Mouse (Mus musculus): ENCODE data around the gene Rfc2.

Gene Rfc2

DNA sequence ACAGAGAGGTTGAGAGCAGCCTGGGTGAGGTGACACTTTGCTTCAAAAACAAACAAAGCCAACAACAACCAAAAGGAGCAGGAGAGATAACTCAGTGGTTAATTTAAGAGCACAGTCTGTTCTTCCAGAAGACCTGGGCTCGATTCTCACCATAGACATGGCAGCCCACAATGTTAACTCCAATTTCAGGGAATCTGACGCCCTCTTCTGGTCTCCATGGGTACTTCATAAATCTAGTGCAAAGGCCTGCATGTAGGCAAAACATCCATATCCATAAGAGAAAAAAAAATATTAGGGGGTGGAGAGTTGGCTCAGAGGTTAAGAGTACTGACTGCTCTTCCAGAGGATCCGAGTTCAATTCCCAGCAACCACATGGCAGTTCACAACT lies 35.9 kb upstream of the Rfc2 start:
- H3K4me1 ChIP-seq (replicated peaks; ENCODE audit: low read depth, low read length) = peaks cover 65% of the 10 kb centered on the region
- no peaks in the 10 kb centered on the region for H3K36me3 ChIP-seq (ENCODE audit: insufficient read depth, low read length)
- no peaks in the 10 kb centered on the region for H3K9me3 ChIP-seq (ENCODE audit: low read length)
- no peak overlapping the region for H3K4me3 ChIP-seq (replicated peaks; ENCODE audit: low read length)
- peaks cover 5% of the 10 kb centered on the region for H3K27me3 ChIP-seq (ENCODE audit: insufficient read depth, low read length)
- TF ChIP-seq CTCF (conservative IDR thresholded peaks at IDR 0.05; ENCODE audit: low read length) = peak; percentile 65
- TF ChIP-seq NANOG (IDR thresholded peaks at IDR 0.05; ENCODE audit: borderline replicate concordance, low read length) = no peak

DNA sequence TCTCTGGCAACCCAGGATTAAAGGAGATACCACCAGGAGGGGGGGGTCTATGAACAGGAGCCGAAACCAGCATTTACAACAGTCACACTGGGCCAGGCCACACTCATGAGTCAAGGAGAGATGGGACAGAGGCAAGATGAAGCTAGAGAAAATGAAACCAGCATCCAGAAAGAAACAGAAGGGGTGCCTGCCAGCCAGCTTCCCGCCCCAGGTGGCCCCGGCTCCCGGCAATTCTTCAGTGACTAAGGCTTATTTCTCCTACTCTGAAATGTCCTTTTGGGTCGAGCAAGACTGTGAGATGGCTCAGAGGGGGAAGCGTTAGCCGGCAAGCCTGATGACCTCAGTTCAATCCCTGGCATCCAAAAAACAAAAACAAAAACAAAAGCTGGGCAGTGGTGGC lies 34.4 kb upstream of the Rfc2 start:
- peaks cover 21% of the 10 kb centered on the region for H3K27me3 ChIP-seq (ENCODE audit: insufficient read depth, low read length)
- H3K36me3 ChIP-seq (ENCODE audit: insufficient read depth, low read length) = no peaks in the 10 kb centered on the region
- H3K9me3 ChIP-seq (ENCODE audit: low read length) = no peaks in the 10 kb centered on the region
- no peak overlapping the region for H3K4me3 ChIP-seq (replicated peaks; ENCODE audit: low read length)
- peaks cover 64% of the 10 kb centered on the region for H3K4me1 ChIP-seq (replicated peaks; ENCODE audit: low read depth, low read length)
- TF ChIP-seq NANOG (IDR thresholded peaks at IDR 0.05; ENCODE audit: borderline replicate concordance, low read length) (no peak), CTCF (conservative IDR thresholded peaks at IDR 0.05; ENCODE audit: low read length) (no peak), POU5F1 (IDR thresholded peaks at IDR 0.05; ENCODE audit: borderline replicate concordance, low read length) (no peak)

DNA sequence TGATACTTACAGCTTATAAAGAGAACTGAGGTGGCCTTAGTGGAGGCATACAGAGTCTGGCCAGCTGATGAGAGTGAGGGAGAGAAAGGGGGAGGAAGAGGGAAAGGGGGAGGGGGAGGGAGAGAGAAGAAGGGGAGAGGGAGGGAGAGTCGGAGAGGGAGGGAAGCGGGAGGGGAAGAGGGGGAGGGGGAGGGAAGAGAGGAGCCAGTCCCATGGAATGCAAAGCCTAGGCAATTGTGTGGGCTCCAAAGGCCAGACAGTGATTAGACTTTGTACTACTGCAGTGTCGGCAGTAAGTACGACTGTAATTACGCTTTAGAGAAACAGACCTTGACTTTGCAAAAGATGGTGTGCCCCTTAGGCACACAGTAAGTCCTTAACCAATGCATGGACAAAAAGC lies 32.9 kb upstream of the Rfc2 start:
- no peaks in the 10 kb centered on the region for H3K36me3 ChIP-seq (ENCODE audit: insufficient read depth, low read length)
- no peaks in the 10 kb centered on the region for H3K9me3 ChIP-seq (ENCODE audit: low read length)
- peaks cover 60% of the 10 kb centered on the region for H3K4me1 ChIP-seq (replicated peaks; ENCODE audit: low read depth, low read length)
- peaks cover 22% of the 10 kb centered on the region for H3K27me3 ChIP-seq (ENCODE audit: insufficient read depth, low read length)
- no peak overlapping the region for H3K4me3 ChIP-seq (replicated peaks; ENCODE audit: low read length)
- no peak for TF ChIP-seq POU5F1 (IDR thresholded peaks at IDR 0.05; ENCODE audit: borderline replicate concordance, low read length)
- TF ChIP-seq NANOG (IDR thresholded peaks at IDR 0.05; ENCODE audit: borderline replicate concordance, low read length) = no peak
- no peak for TF ChIP-seq CTCF (conservative IDR thresholded peaks at IDR 0.05; ENCODE audit: low read length)

DNA sequence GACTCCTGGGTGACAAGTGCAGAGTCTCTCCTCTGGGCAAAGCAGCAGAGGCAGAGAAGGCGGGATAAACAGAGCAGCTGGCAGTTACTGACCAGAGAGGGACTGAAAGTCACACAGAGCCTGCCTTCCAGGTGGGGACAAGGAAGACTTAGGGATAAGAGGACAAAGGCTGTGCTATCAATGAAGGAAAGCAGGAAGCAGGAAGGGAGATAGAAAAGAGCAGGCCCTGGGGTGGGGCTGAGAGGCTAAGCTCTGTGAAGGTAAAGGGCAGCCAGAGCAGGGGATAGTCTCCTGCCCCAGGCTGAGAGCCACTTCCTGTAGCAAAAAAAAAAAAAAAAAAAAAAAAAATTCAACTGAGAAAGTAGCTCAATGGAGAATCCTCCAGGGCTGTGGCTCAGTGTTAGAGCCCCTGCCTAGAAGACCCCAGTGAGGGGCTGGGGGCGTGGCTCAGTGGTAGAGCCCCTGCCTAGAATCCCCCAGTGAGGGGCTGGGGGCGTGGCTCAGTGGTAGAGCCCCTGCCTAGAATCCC lies 31.5 kb upstream of the Rfc2 start:
- Histone ChIP-seq H3K27me3 (ENCODE audit: insufficient read depth, low read length) (peaks cover 22% of the 10 kb centered on the region), H3K36me3 (ENCODE audit: insufficient read depth, low read length) (no peaks in the 10 kb centered on the region), H3K9me3 (ENCODE audit: low read length) (no peaks in the 10 kb centered on the region), H3K4me1 (replicated peaks; ENCODE audit: low read depth, low read length) (peaks cover 54% of the 10 kb centered on the region), H3K4me3 (replicated peaks; ENCODE audit: low read length) (no peak overlapping the region)
- no peak for TF ChIP-seq NANOG (IDR thresholded peaks at IDR 0.05; ENCODE audit: borderline replicate concordance, low read length)
- TF ChIP-seq CTCF (conservative IDR thresholded peaks at IDR 0.05; ENCODE audit: low read length) = no peak
- no peak for TF ChIP-seq POU5F1 (IDR thresholded peaks at IDR 0.05; ENCODE audit: borderline replicate concordance, low read length)

DNA sequence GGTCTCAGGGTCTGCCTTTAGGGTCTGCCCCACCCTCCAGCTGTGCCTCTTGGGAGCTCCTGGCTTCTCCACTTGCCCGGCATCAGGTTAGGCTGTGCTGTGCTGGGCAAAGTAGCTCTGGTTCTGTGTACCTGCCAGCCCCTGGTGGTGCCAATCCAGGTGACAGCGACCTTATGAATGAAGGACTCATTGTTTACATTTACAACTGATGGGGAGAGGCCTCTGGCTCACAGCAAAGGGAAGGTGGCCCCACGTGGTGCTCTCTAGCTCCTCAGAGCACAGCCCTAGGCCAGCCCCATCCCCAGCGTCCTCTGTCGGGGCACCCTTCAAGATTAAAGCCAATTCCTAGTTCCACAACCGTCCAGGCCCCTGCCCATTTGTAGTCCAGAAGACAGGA lies 30.3 kb upstream of the Rfc2 start:
- Histone ChIP-seq H3K4me3 (replicated peaks; ENCODE audit: low read length) (peak overlapping the region; percentile 93), H3K9me3 (ENCODE audit: low read length) (no peaks in the 10 kb centered on the region), H3K36me3 (ENCODE audit: insufficient read depth, low read length) (no peaks in the 10 kb centered on the region), H3K4me1 (replicated peaks; ENCODE audit: low read depth, low read length) (peaks cover 57% of the 10 kb centered on the region), H3K27me3 (ENCODE audit: insufficient read depth, low read length) (peaks cover 22% of the 10 kb centered on the region)
- TF ChIP-seq CTCF (conservative IDR thresholded peaks at IDR 0.05; ENCODE audit: low read length) (no peak), NANOG (IDR thresholded peaks at IDR 0.05; ENCODE audit: borderline replicate concordance, low read length) (no peak), POU5F1 (IDR thresholded peaks at IDR 0.05; ENCODE audit: borderline replicate concordance, low read length) (no peak)

DNA sequence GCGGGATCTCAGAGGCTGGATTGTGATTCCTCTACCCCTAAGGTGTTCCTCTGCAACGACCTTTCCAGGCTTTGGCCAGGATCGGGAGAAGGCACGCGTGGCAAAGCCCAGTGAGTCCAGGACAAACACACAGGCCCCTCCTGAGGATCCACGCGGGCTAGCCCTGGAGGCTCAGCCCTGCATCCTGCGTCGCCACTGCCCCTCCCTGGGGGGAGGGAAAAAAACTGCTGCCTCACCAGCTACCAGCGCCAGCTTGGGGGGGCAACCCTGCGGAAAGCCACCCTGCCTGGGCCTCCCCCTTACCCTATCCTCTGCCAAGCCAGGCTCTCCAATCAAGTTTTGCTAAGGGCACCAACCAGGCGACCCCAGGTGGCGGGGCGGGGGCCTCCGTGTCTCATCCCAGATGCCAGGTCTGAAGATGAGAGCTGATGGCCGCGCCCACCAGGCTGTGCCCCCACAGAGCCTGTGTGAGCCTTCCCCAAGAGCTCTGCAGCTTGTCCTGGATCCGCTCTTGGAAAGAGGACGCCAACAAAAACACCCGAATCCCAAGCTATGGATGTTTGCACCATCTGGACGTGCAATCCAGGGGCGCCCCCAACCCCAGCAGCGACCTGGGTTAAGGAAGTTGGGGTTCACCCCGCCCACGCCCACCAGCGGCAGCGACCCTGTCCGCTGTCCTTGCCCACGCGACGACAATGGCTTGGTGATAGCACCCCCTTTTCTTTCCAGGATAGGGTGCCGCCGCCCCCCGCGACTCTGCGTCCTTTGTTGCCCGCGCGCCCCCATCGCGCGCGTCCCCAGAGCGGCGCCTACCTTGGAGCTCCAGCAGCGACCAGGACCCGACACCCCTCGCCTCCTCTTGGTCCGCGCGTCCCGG lies 29.7 kb upstream of the Rfc2 start:
- peaks cover 61% of the 10 kb centered on the region for H3K4me1 ChIP-seq (replicated peaks; ENCODE audit: low read depth, low read length)
- H3K36me3 ChIP-seq (ENCODE audit: insufficient read depth, low read length) = no peaks in the 10 kb centered on the region

DNA sequence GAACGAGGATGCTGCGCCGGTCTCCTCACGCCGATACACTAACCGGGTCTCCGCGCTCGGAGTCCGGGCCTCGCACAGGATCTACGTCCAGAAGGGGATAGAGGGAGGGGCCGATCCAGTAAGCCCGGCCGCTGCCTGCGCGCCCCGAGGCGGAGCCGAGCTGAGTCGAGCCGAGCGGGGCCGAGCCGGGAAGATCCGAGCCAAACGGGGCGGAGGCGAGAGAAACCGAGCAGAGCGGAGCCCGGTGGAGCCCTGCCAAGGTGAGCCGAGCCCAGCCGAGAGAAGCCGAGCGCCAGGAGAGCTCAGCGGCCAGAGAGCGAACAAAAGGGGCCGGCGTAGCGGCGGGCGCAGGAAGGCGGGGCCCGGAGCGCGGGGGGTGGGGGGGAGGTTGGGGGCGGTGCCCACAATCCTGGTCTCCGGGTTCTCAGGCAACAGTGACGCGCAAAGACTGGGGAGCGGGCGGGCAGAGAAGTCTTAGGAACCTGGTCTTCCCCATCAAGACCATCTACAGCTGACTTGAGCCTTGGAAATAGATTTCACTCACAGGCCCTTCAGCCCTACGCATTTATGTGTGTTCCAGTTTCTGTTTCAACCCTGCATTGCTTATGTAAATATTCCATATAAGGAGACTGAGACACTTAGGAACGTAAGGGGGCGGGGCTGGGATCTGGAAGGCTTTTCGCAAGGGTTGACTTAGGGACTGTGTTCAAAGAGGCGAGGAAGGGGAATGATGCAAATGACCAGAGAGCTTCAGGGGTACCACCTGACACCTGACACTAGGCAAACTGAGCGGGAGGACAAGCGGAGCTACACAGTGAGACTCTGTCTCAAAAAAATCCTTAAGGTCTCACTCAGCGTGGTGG lies 28.8 kb upstream of the Rfc2 start, which contains the start of gene Clip2:
Gene Clip2, minus strand, starts transcription at position 325 of the 863 bp plus-strand sequence.
- H3K9me3 ChIP-seq (ENCODE audit: low read length) = no peaks in the 10 kb centered on the region
- peaks cover 66% of the 10 kb centered on the region for H3K4me1 ChIP-seq (replicated peaks; ENCODE audit: low read depth, low read length)
- peak within 1 kb of the TSS; percentile 93 for H3K4me3 ChIP-seq (replicated peaks; ENCODE audit: low read length)
- H3K36me3 ChIP-seq (ENCODE audit: insufficient read depth, low read length) = no peaks in the 10 kb centered on the region
- no peak for TF ChIP-seq CTCF (conservative IDR thresholded peaks at IDR 0.05; ENCODE audit: low read length)
- TF ChIP-seq POU5F1 (IDR thresholded peaks at IDR 0.05; ENCODE audit: borderline replicate concordance, low read length) = no peak
- peaks cover 22% of the 10 kb centered on the region for H3K27me3 ChIP-seq (ENCODE audit: insufficient read depth, low read length)

More for the DNA sequence above, 29.7 kb upstream of the Rfc2 start:
- H3K27me3 ChIP-seq (ENCODE audit: insufficient read depth, low read length) = peaks cover 22% of the 10 kb centered on the region
- no peak for TF ChIP-seq POU5F1 (IDR thresholded peaks at IDR 0.05; ENCODE audit: borderline replicate concordance, low read length)
- TF ChIP-seq NANOG (IDR thresholded peaks at IDR 0.05; ENCODE audit: borderline replicate concordance, low read length) = no peak
- TF ChIP-seq CTCF (conservative IDR thresholded peaks at IDR 0.05; ENCODE audit: low read length) = no peak
- peak overlapping the region; percentile 93 for H3K4me3 ChIP-seq (replicated peaks; ENCODE audit: low read length)
- no peaks in the 10 kb centered on the region for H3K9me3 ChIP-seq (ENCODE audit: low read length)

DNA sequence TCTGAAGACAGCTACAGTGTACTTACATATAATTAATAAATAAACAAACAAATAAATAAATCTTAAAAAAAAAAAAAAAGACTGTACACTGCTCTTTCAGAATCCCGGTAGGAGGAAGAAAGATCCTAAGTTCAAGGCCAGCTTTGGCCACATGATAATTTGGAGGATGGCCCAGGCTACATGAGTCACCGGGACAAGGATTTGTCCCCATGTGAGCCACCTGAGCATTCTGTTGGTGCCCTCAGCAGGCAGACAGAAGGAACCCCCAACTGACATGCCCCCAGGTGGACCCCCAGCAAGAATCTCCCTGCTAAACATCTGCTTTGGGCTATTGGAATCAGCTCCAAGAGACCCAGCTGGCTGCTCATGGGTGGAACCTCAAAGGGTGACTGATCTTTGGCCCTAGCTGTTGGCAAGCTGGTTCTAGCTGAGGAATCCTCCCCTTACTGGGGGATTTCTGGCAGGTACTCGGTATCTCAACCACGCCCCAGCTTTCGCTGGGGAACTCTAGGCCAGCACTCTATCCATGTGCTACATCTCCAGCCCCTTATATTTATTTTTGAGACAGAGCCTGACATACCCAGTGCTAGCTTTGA lies 27.1 kb upstream of the Rfc2 start:
- Histone ChIP-seq H3K9me3 (ENCODE audit: low read length) (no peaks in the 10 kb centered on the region), H3K27me3 (ENCODE audit: insufficient read depth, low read length) (peaks cover 32% of the 10 kb centered on the region), H3K4me3 (replicated peaks; ENCODE audit: low read length) (no peak overlapping the region), H3K36me3 (ENCODE audit: insufficient read depth, low read length) (no peaks in the 10 kb centered on the region), H3K4me1 (replicated peaks; ENCODE audit: low read depth, low read length) (peaks cover 65% of the 10 kb centered on the region)
- TF ChIP-seq NANOG (IDR thresholded peaks at IDR 0.05; ENCODE audit: borderline replicate concordance, low read length) (no peak), POU5F1 (IDR thresholded peaks at IDR 0.05; ENCODE audit: borderline replicate concordance, low read length) (no peak)

Measured in E14TG2a.4 (cell line).